Mouse (Mus musculus) ES-E14 (cell line): ENCODE results near the gene Kank2.
"Not testable (repeated sequence)": the region's sequence is repeated elsewhere in the genome, so short reads cannot be mapped to it uniquely, and the experiment has no call there.

Experiments
- MAFK ChIP-seq: IDR thresholded peaks from 2 replicates; pipeline ENCODE4 v1.6.1; 2014; ENCODE audit warnings: mild to moderate bottlenecking, low read depth, low read length, inconsistent platforms; ENCODE audit not compliant: insufficient read depth
- ZC3H11A ChIP-seq: IDR thresholded peaks from 2 replicates; pipeline ENCODE4 v1.6.1; 2012; ENCODE audit warnings: low read depth, mild to moderate bottlenecking, inconsistent platforms, low read length, borderline replicate concordance

GRCm38 (mm10) chr9:21793507-21793906, 5.0 kb downstream of the Kank2 start:
- not testable (repeated sequence) for TF ChIP-seq MAFK, ZC3H11A
